Mouse (Mus musculus) left cerebral cortex, adult 9 months (tissue): ENCODE data around the gene Zbtb40.

Source experiments
- DNase-seq, 2 experiments: peaks; one replicate each; pipeline ENCODE4 v3.0.0; 2022; ENCODE audit warnings: low spot score in 2 of 2

The Zbtb40 gene

DNA sequence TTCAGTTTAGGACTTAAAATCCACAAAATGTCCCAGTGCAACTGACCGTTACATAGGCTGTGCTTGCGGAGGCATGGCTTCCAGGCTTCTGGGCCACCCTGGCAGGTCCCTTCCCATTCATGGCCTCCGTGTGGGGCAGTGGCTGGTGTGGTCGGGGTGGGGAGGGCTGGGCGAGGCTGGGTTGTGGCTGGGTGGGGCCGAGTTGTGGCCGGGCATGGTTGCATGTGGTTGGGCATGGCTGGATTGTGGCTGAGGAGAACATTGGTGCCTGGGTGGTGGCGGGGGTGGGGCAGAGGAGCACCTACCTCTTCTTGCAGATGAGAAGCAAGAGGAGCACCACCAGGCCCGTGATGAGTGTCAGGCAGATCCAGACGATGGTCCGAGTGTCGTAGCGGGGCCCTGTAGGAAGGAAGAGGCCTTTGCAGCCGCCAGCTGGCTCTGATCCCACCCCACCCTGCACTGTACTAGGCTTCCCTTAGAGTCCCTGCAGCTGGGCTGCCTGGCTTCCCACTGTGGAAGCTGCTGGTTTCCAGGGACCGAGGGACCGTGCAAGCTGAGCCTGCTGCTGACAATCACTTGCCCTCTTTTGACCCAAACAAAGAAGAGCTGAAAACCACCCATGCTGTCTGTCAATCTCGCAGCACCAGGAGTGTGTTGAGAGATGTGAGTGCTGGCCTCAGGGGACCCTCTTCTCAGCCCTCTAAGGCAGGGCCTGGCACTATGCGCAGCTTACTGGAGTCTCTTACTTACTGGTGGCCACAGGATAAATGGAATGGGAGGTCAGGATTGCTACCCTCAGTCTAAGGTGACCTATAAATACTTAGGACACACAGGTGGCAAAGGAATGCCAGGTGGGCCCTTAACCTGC is 113.6 kb downstream of the Zbtb40 start:
- DNase-seq, result no peak

DNA sequence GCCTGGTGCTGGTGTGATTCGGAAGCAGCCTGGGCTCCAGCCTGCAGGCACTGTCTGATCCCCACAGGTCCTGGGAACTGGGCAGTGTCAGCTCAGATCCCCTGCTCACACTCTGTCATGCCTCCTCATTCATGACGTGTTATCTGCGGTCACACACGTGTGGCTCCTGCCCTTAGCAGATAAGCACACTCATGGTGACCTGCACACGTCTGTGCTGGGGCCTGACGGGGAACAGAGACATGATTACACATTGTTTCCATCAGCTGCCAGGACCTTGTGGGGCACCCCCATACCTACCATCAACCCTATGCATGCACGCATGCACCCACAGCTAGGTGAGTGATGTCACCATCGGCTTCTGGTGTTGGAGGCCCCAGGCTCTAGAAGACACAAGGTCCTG is 118.1 kb downstream of the Zbtb40 start:
- no peak for DNase-seq
